Mouse (Mus musculus) kidney, postnatal 0 days (tissue): ENCODE results near the gene Lefty2. TPM values are rescaled to one million over a fixed set of nuclear protein-coding genes. Genes with fewer than 3 reads are reported as not detected.

ENCODE experiments used
- ATAC-seq: fragments of 200-750 bp; cut with Nextera tagmentation; replicated peaks from 2 replicates; pipeline ENCODE4 v1.8.0; 2017; ENCODE audit warnings: low read depth, moderate number of reproducible peaks, moderate TSS enrichment, moderate library complexity; ENCODE audit not compliant: low FRiP score
- DNase-seq: peaks from one replicate; pipeline ENCODE4 v3.0.0-alpha.2; 2016; ENCODE audit warnings: low spot score
- H3K27ac ChIP-seq: fragments of 300-500 bp; sonication (generic); 2 replicates; pipeline ENCODE4 v1.5.1; 2014; ENCODE audit warnings: mild to moderate bottlenecking
- H3K27me3 ChIP-seq: fragments of 300-500 bp; sonication (generic); 2 replicates; pipeline ENCODE4 v1.6.1; 2014; ENCODE audit warnings: low read length, mixed read lengths; ENCODE audit not compliant: insufficient read depth
- H3K36me3 ChIP-seq: fragments of 300-500 bp; sonication (generic); 2 replicates; pipeline ENCODE4 v1.6.1; 2014; ENCODE audit warnings: low read length, mixed read lengths; ENCODE audit not compliant: insufficient read depth
- H3K4me1 ChIP-seq: fragments of 300-500 bp; sonication (generic); replicated peaks from 2 replicates; pipeline ENCODE4 v1.6.1; 2014; ENCODE audit warnings: antibody characterized with exemption, low read length, mixed read lengths; ENCODE audit not compliant: insufficient read depth
- H3K4me2 ChIP-seq: fragments of 300-500 bp; sonication (generic); 2 replicates; pipeline ENCODE4 v1.6.1; 2014; ENCODE audit warnings: mild to moderate bottlenecking, low read length, moderate library complexity, mixed read lengths
- H3K4me3 ChIP-seq: fragments of 300-500 bp; sonication (generic); replicated peaks from 2 replicates; pipeline ENCODE4 v1.5.1; 2014; ENCODE audit warnings: low read depth, low read length
- H3K9ac ChIP-seq: fragments of 300-500 bp; sonication (generic); 2 replicates; pipeline ENCODE4 v1.6.1; 2014; ENCODE audit warnings: low read depth, low read length
- H3K9me3 ChIP-seq: fragments of 300-500 bp; sonication (generic); replicated peaks from 2 replicates; pipeline ENCODE4 v1.6.1; 2016; ENCODE audit warnings: low read length, inconsistent platforms, mixed read lengths
- CTCF ChIP-seq: IDR thresholded peaks from 2 replicates; pipeline ENCODE4 v1.5.1; 2016; ENCODE audit warnings: antibody characterized with exemption, low read depth, mild to moderate bottlenecking, moderate library complexity
- whole genome bisulfite sequencing: fragments of 180-500 bp; shearing (Covaris S2); extraction: QIAGEN DNeasy Blood & Tissue Kit; methylation state at CpG from one replicate; pipeline ENCODE4 v1.1.7; 2014; 5-methylcytosine and 5-hydroxymethylcytosine counted together
- polyA plus RNA-seq: library from polyadenylated mRNA; unstranded; fragments of >200 nt; fragmentation: Nextera tagmentation; extraction: Ambion mirVana; gene quantifications from 2 replicates; pipeline ENCODE4 v1.2.1, GENCODE M21; 2015

Gene Lefty2
- 0.09 and 0.39 TPM in 2 replicates for polyA plus RNA-seq

- Histone ChIP-seq H3K9me3 (no peaks in the 10 kb centered on the region), H3K4me3 (no peak within 1 kb of the TSS), H3K27ac (no peak within 1 kb of the TSS), H3K4me2 (no peak within 1 kb of the TSS), H3K9ac (no peak within 1 kb of the TSS), H3K27me3 (peaks cover 8% of the 10 kb centered on the region; the same call in 1 of the 2 replicates), H3K36me3 (no peaks in the 10 kb centered on the region), H3K4me1 (0 out of 2 replicates have a peak, but pooled peaks cover 5% of the 10 kb centered on the region)
- 65% methylated on average over 10 of the region's 10 CpGs for WGBS
- no peak for TF ChIP-seq CTCF
- ATAC-seq = no peak
- no peak for DNase-seq
These were observed at the start of gene Lefty2 for GRCm38 (mm10) chr1:180892808-180893207. Lefty2 (plus strand) TSS chr1:180893108.

GRCm38 (mm10) chr1:180848114-180848510 lies 44.8 kb upstream of the Lefty2 start:
- Histone ChIP-seq H3K36me3 (no peaks in the 10 kb centered on the region), H3K4me2 (peak overlapping the region; percentile 48), H3K9me3 (no peaks in the 10 kb centered on the region), H3K27me3 (no peaks in the 10 kb centered on the region), H3K4me3 (peak overlapping the region; percentile 8), H3K9ac (peak overlapping the region; percentile 46; the same call in 1 of the 2 replicates), H3K27ac (peak overlapping the region; percentile 73), H3K4me1 (peaks cover 19% of the 10 kb centered on the region)
- no peak for ATAC-seq
- peak; percentile 96 for DNase-seq
- 1% methylated on average over 9 of the region's 9 CpGs for WGBS
- TF ChIP-seq CTCF = no peak

- peaks cover 19% of the 10 kb centered on the region for H3K4me1 ChIP-seq
- peak overlapping the region; percentile 8 for H3K4me3 ChIP-seq
- 18% methylated on average over 11 of the region's 11 CpGs for WGBS
- no peaks in the 10 kb centered on the region for H3K9me3 ChIP-seq
- TF ChIP-seq CTCF = no peak
- H3K9ac ChIP-seq = peak overlapping the region; percentile 46; the same call in 1 of the 2 replicates
- H3K36me3 ChIP-seq = no peaks in the 10 kb centered on the region
- no peaks in the 10 kb centered on the region for H3K27me3 ChIP-seq
- DNase-seq (peak; percentile 40), ATAC-seq (no peak)
- peak overlapping the region; percentile 48 for H3K4me2 ChIP-seq
- H3K27ac ChIP-seq = peak overlapping the region; percentile 73
These were observed 44.2 kb upstream of the Lefty2 start for GRCm38 (mm10) chr1:180848511-180849241.

GRCm38 (mm10) chr1:180849701-180850301 lies 43.1 kb upstream of the Lefty2 start:
- ATAC-seq = no peak
- H3K27me3 ChIP-seq = no peaks in the 10 kb centered on the region
- H3K9ac ChIP-seq = peak overlapping the region; percentile 62; the same call in 1 of the 2 replicates
- H3K9me3 ChIP-seq = no peaks in the 10 kb centered on the region
- peak overlapping the region; percentile 35; the same call in 1 of the 2 replicates for H3K4me3 ChIP-seq
- peak overlapping the region; percentile 96 for H3K27ac ChIP-seq
- H3K36me3 ChIP-seq = no peaks in the 10 kb centered on the region
- TF ChIP-seq CTCF = no peak
- WGBS = 30% methylated on average over 11 of the region's 11 CpGs
- peak; percentile 61 for DNase-seq
- H3K4me2 ChIP-seq = peak overlapping the region; percentile 82
- H3K4me1 ChIP-seq = peaks cover 19% of the 10 kb centered on the region

- TF ChIP-seq CTCF = peak; percentile 8; the same call in 1 of the 2 replicates
- Histone ChIP-seq H3K27me3 (no peaks in the 10 kb centered on the region), H3K4me1 (peaks cover 19% of the 10 kb centered on the region), H3K36me3 (peaks cover 4% of the 10 kb centered on the region; the same call in 1 of the 2 replicates), H3K9me3 (no peaks in the 10 kb centered on the region), H3K9ac (peak within 1 kb of the TSS; percentile 80), H3K4me2 (peak within 1 kb of the TSS; percentile 82), H3K27ac (peak within 1 kb of the TSS; percentile 96), H3K4me3 (peak within 1 kb of the TSS; percentile 59)
- peak; percentile 100 for DNase-seq
- peak; percentile 99 for ATAC-seq
- WGBS = under 1% methylated on average over 77 of the region's 77 CpGs
These were observed 42.3 kb upstream of the Lefty2 start, which contains the start of gene Sde2 for GRCm38 (mm10) chr1:180850316-180851270. Sde2 (plus strand) TSS chr1:180851127.
